Mouse (Mus musculus) erythroblast, embryonic 14.5 days (primary cell): ENCODE measurements at regions not wholly inside any gene's neighbourhood (a gene's known extent, or its start where the extent isn't known, plus 50 kb on each side); places are given as distances from the start of the nearest gene placed in this dataset.

Experiments
- H3K27me3 ChIP-seq: 2 replicates; pipeline ENCODE4 v1.6.1; 2012; ENCODE audit warnings: inconsistent platforms; ENCODE audit not compliant: control insufficient read depth
- H3K36me3 ChIP-seq: 2 replicates; pipeline ENCODE4 v1.6.1; 2012; ENCODE audit warnings: mild to moderate bottlenecking, inconsistent platforms; ENCODE audit not compliant: control insufficient read depth
- H3K4me1 ChIP-seq: 2 replicates; pipeline ENCODE4 v1.6.1; 2012; ENCODE audit warnings: inconsistent platforms; ENCODE audit not compliant: control insufficient read depth
- H3K4me3 ChIP-seq: replicated peaks from 2 replicates; pipeline ENCODE3; 2012; ENCODE audit warnings: moderate library complexity, mild to moderate bottlenecking, inconsistent platforms
- H3K9me3 ChIP-seq: 2 replicates; pipeline ENCODE4 v1.6.1; 2012; ENCODE audit warnings: low read length, inconsistent platforms, mixed read lengths; ENCODE audit not compliant: control insufficient read depth
- GATA1 ChIP-seq: IDR thresholded peaks from 2 replicates; pipeline ENCODE4 v1.6.1; 2012; ENCODE audit warnings: low read length, inconsistent platforms, mixed read lengths
- TAL1 ChIP-seq: IDR thresholded peaks from 3 replicates; pipeline ENCODE4 v1.6.1; 2012; ENCODE audit warnings: low read length, inconsistent platforms, mixed read lengths

DNA sequence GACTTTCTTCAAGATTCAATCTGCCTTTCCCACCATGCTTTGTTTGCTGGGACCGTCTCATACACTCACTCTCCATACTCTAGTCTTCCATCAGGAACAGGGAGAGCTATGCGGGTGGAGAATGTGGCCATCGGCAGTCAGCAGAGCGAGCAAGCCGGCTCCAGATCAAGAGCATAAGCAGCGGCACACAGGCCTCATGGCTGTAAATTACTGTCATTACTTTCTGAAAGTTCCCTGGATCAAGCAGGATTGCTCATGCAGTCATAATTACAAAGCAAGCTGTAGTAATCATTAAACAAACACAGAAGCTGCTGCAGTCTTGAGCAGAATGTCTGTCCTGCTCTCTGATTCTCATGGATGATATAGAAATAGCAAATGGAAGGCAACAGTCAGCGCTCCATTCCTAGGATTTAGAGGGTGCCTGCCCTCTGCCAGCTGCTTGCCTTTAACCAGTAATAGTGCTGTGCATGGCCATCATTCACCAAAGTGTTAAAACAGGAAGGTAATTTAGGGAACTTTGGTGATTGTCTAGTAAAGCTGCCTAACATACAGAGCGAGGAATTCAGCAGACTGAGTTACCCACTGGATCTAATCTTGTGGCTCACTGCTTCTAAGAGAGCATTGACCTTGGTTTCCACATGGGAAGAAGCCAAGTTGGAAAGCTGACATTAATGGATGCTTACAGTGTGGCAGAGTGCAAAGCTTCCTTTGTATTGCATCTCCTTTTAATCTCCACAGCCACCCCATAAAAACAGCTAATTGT is 298.2 kb downstream of the 1190002N15Rik start:
- H3K36me3 ChIP-seq, result no peaks in the 10 kb centered on the region
- TF ChIP-seq TAL1, result no peak
- TF ChIP-seq GATA1, result no peak
- no peaks in the 10 kb centered on the region for H3K4me1 ChIP-seq

DNA sequence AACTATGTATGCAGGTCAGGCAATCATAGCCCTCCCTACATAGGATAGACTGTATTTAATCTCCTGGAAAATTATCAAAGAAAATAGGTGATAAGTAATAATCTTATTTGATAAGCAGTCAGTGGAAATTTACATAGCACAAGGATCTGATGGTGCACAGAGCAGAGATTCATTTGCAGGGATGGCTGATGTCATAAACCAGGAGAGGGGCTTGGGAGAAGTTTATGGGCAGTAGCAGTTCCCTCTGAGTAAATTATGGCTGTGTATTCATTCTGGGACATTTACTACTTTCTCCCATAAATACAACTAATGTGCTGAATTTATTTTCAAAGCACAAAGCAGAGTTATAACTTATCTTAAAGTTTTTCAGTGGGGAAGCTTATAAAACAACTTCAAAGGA is 299.3 kb downstream of the 1190002N15Rik start:
- TF ChIP-seq TAL1 (no peak), GATA1 (no peak)
- Histone ChIP-seq H3K27me3 (no peaks in the 10 kb centered on the region), H3K36me3 (no peaks in the 10 kb centered on the region), H3K4me1 (no peaks in the 10 kb centered on the region), H3K4me3 (no peak overlapping the region), H3K9me3 (no peaks in the 10 kb centered on the region)

More for the DNA sequence above, 298.2 kb downstream of the 1190002N15Rik start:
- H3K9me3 ChIP-seq, result no peaks in the 10 kb centered on the region
- H3K4me3 ChIP-seq, result no peak overlapping the region
- H3K27me3 ChIP-seq, result no peaks in the 10 kb centered on the region

DNA sequence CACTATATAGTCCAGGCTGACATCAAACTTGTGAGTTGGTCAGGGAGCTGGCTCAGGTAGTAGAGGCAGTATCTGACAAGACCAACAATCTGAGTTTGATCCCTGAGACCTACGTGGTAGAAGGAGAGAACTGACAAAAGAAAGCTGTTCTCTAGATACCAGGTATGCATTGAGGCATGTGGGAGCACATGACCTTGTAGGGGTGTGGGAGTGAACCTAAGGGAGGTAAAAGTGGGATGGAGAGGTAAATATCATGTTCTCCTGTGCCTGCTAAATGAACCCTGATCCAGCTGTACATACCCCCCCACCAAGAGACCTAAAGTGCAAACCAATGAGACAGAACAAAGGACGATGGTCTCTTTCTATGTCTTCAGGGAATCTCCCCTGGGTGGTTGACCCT is 308.3 kb downstream of the 1190002N15Rik start:
- Histone ChIP-seq H3K4me3 (no peak overlapping the region), H3K27me3 (no peaks in the 10 kb centered on the region), H3K4me1 (no peaks in the 10 kb centered on the region), H3K36me3 (no peaks in the 10 kb centered on the region), H3K9me3 (no peaks in the 10 kb centered on the region)
- no peak for TF ChIP-seq TAL1
- TF ChIP-seq GATA1, result no peak

DNA sequence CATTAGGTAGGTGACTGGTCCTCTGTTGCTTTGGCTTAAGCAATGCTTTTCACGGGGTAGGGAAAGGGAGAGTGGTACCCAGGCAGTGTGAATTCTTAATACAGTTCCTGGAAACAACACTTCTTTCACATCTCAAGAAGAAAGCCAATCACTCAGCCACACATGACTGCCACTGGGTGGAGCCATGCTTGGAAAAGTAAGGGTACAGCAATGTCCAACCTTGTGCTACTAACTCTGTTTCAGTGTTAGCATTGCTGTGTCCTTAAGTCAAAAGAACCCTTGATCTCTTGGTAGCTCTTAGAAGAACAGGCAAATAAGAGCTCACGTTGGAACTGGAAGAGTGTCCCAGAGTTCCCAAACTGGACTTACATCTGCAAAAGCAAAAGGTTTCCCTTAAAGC is 318.8 kb downstream of the 1190002N15Rik start:
- no peak for TF ChIP-seq GATA1
- no peak for TF ChIP-seq TAL1
- H3K36me3 ChIP-seq, result no peaks in the 10 kb centered on the region
- no peak overlapping the region for H3K4me3 ChIP-seq

DNA sequence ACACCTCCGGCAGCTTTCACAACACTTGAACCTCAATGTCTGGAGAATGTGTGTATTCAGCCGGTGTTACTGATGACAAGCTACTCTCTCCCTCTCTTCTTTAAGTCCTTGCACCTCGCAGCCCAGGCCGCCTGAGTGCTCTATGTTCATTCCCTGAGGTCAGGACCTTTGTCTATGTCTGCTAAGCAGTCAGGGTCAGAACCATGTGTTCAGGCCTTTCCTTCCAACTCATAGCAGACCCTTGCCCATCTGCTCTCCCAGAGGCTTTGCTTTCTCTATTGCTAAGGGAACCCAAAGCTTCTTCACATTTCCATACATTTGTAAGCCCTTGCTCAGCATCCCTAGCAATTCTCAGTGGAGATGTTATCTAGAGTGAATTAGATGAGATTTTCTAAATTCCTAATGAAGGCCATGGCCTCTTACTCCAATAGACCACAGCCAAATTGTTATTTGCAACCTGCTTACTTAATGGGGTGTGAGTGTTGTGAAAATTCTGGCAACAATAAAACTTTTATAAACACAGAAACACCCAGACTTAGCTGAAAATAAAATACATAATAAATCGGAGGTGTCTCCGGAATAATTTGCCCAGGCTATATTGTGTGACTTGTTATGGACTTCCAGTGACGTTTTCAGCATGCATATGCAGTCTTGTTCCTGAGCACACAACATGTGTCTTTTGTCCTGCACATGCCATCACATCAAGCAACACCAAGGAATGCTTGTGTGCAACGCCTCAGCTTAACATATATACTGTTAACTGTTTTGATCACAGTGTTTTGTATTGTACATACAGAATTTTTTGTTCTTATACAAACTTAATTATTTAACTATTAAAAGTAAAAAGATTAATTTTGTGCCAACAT is 321.2 kb downstream of the 1190002N15Rik start:
- Histone ChIP-seq H3K9me3 (no peaks in the 10 kb centered on the region), H3K4me1 (no peaks in the 10 kb centered on the region), H3K36me3 (no peaks in the 10 kb centered on the region), H3K4me3 (no peak overlapping the region), H3K27me3 (no peaks in the 10 kb centered on the region)
- TF ChIP-seq TAL1 (no peak), GATA1 (no peak)

More for the DNA sequence above, 318.8 kb downstream of the 1190002N15Rik start:
- Histone ChIP-seq H3K4me1 (no peaks in the 10 kb centered on the region), H3K9me3 (no peaks in the 10 kb centered on the region; the same call in 1 of the 2 replicates), H3K27me3 (no peaks in the 10 kb centered on the region)

DNA sequence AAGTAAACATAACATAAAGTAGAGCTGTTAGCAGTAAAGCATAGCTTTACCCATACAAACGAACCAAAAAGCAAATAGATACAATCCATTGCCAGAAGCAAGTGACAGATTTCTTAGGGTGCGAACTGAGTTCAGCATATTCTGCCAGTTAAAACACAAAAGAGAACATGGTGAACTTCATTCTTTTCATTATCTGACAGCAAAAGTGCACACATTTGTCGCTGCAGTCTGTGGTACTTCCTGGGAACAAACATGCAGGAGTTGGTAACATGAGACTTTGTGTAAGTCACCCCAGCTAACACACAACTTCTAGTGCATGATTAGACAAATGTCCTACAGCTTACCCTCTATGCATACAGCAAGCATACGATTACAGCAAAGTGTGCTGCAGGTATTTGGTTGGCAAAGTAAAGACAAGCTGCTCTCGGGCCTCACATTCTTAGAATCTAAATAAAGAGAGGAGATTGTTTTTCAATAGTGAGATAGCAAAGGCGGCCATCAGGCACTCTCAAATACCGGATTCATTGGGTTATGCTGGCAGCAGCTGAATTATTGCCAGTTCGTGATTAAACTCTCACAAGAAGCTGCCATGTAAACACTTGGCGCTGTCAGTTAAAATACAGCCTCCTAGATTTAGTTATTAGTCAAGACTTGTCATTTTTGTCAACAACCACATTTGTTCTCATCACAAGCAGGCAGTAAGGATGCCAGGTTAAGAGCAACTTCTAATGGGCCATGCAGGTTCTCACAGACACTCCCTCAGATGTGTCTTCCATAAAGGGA is 327.2 kb downstream of the 1190002N15Rik start:
- H3K4me1 ChIP-seq, result no peaks in the 10 kb centered on the region
- TF ChIP-seq TAL1 (no peak), GATA1 (no peak)
- H3K4me3 ChIP-seq, result no peak overlapping the region
- H3K36me3 ChIP-seq, result no peaks in the 10 kb centered on the region
- no peaks in the 10 kb centered on the region for H3K27me3 ChIP-seq
- H3K9me3 ChIP-seq, result no peaks in the 10 kb centered on the region

DNA sequence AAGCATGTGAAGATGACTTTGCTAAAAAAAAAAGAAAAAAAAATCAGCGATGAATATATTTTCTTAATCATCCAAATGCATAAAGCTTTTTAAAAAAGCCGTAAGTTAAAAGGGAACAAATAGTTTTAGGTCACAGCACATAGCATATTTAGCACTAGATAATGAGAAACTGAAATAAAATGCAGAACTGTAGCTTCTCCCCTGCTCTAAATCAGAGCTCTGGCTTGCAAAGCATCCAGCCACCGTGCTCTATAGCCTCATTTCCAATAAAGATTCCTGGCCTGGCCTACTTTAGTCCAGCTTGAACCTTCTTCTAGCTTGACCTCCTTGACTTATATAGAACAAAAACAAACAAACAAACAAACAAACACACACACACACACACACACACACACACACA is 328.9 kb downstream of the 1190002N15Rik start:
- H3K36me3 ChIP-seq, result no peaks in the 10 kb centered on the region
- no peak for TF ChIP-seq TAL1
- no peak for TF ChIP-seq GATA1
- H3K27me3 ChIP-seq, result no peaks in the 10 kb centered on the region
- H3K4me3 ChIP-seq, result no peak overlapping the region
- H3K4me1 ChIP-seq, result no peaks in the 10 kb centered on the region
- no peaks in the 10 kb centered on the region for H3K9me3 ChIP-seq

DNA sequence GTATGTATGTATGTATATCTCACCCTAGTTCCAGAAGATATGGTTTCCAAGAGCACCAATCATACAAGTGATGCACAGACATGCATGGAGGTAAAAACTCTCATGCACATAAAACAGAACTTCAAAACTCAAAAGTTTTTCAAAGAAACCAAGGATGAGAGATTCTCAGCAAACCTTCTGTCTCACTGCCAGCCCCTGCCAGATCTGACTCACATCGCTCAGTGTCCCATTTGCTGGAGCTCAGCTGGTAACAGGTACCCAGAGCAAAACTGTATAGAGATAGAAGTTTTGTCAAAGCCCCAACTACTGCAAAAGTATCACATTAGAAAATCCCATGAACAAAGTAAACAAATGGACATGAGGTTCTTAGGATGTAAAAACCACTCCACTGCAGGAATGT is 337.0 kb downstream of the 1190002N15Rik start:
- no peaks in the 10 kb centered on the region for H3K36me3 ChIP-seq
- TF ChIP-seq TAL1 (no peak), GATA1 (no peak)
- H3K27me3 ChIP-seq, result no peaks in the 10 kb centered on the region
- H3K4me3 ChIP-seq, result no peak overlapping the region
- H3K9me3 ChIP-seq, result no peaks in the 10 kb centered on the region
- H3K4me1 ChIP-seq, result no peaks in the 10 kb centered on the region

DNA sequence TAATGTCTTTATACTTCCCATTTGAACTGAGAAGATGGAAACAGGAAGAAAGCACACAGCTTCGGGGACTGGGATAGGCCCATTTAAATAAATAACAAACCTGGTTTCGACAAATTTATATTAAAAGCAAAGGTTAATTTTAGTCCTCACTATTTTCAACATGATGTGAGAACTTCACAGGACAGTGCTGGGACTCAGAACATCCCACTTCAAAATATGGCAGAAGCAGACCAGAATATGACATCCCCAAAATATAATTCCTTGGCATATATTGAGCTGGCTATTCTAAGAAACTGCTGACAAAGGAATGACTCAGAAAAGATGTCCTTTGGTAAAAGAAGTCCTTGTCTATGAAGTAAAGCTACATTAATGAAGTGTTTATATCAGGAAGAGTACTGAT is 338.0 kb downstream of the 1190002N15Rik start:
- H3K36me3 ChIP-seq, result no peaks in the 10 kb centered on the region
- H3K9me3 ChIP-seq, result no peaks in the 10 kb centered on the region
- no peaks in the 10 kb centered on the region for H3K4me1 ChIP-seq
- H3K27me3 ChIP-seq, result no peaks in the 10 kb centered on the region
- H3K4me3 ChIP-seq, result no peak overlapping the region
- TF ChIP-seq GATA1 (no peak), TAL1 (no peak)
